Mouse (Mus musculus): ENCODE results near the gene Mrpl27. TPM values are rescaled to one million over a fixed set of nuclear protein-coding genes. Genes with fewer than 3 reads are reported as not detected.
"Not testable (repeated sequence)": the region's sequence is repeated elsewhere in the genome, so short reads cannot be mapped to it uniquely, and the experiment has no call there.

Gene Mrpl27
- total and polyA plus RNA-seq, 2 experiments from 2014 or later, result 63.8 to 170 TPM

- Histone ChIP-seq H3K27me3 (ENCODE audit: control insufficient read depth, insufficient read depth, low read length) (no peaks in the 10 kb centered on the region), H3K4me2 (ENCODE audit: low read depth, low read length) (no peak overlapping the region), H3K36me3 (replicated peaks; ENCODE audit: control insufficient read depth, insufficient read depth, low read length) (peaks cover 62% of the 10 kb centered on the region), H3K27ac (ENCODE audit: low read depth) (no peak overlapping the region), H3K4me1 (ENCODE audit: control insufficient read depth, insufficient read depth) (no peaks in the 10 kb centered on the region), H3K4me3 (ENCODE audit: low read depth, low read length) (no peak overlapping the region), H3K9me3 (replicated peaks; ENCODE audit: control insufficient read depth, low read length) (no peaks in the 10 kb centered on the region), H3K9ac (replicated peaks; ENCODE audit: low read depth, low read length) (no peak overlapping the region)
- WGBS, result 91% methylated on average over 4 of the region's 4 CpGs
- DNase-seq (ENCODE audit: low spot score) (no peak), ATAC-seq (ENCODE audit: insufficient read depth, low read depth) (no peak)
- no peak for TF ChIP-seq CTCF (IDR thresholded peaks at IDR 0.05; ENCODE audit: low read depth)
- no peak for TF ChIP-seq EP300 (IDR thresholded peaks at IDR 0.05; ENCODE audit: low read depth)
Observed at GRCm38 (mm10) chr11:94646457-94646856, 7.1 kb upstream of the Mrpl27 start.

- not testable (repeated sequence) for H3K4me3 ChIP-seq (ENCODE audit: low read depth, low read length); H3K4me2 ChIP-seq (ENCODE audit: low read depth, low read length)
- WGBS, result 91% methylated on average over 5 of the region's 7 CpGs
Observed at GRCm38 (mm10) chr11:94651241-94651640, 2.3 kb upstream of the Mrpl27 start.

GRCm38 (mm10) chr11:94652973-94653372, 594 bp upstream of the Mrpl27 start:
- H3K4me1 ChIP-seq (ENCODE audit: control insufficient read depth, insufficient read depth), result peaks cover 14% of the 10 kb centered on the region
- H3K9ac ChIP-seq (replicated peaks; ENCODE audit: low read depth, low read length), result no peak overlapping the region
- H3K4me3 ChIP-seq (ENCODE audit: low read depth, low read length), result peak overlapping the region; percentile 77
- H3K27me3 ChIP-seq (ENCODE audit: control insufficient read depth, insufficient read depth, low read length), result no peaks in the 10 kb centered on the region
- DNase-seq (ENCODE audit: low spot score), result no peak
- no peak for TF ChIP-seq EP300 (IDR thresholded peaks at IDR 0.05; ENCODE audit: low read depth)
- no peak for TF ChIP-seq CTCF (IDR thresholded peaks at IDR 0.05; ENCODE audit: low read depth)
- H3K36me3 ChIP-seq (replicated peaks; ENCODE audit: control insufficient read depth, insufficient read depth, low read length), result peaks cover 17% of the 10 kb centered on the region
- no peaks in the 10 kb centered on the region for H3K9me3 ChIP-seq (replicated peaks; ENCODE audit: control insufficient read depth, low read length)
- ATAC-seq (ENCODE audit: insufficient read depth, low read depth), result no peak
- 41% methylated on average over 8 of the region's 8 CpGs for WGBS
- no peak overlapping the region for H3K27ac ChIP-seq (ENCODE audit: low read depth)
- peak overlapping the region; percentile 89 for H3K4me2 ChIP-seq (ENCODE audit: low read depth, low read length)

More at GRCm38 (mm10) chr11:94651241-94651640, 2.3 kb upstream of the Mrpl27 start:
- H3K9me3 ChIP-seq (replicated peaks; ENCODE audit: control insufficient read depth, low read length); ATAC-seq (ENCODE audit: insufficient read depth, low read depth); DNase-seq (ENCODE audit: low spot score); H3K27me3 ChIP-seq (ENCODE audit: control insufficient read depth, insufficient read depth, low read length); H3K27ac ChIP-seq (ENCODE audit: low read depth); H3K9ac ChIP-seq (replicated peaks; ENCODE audit: low read depth, low read length): not testable (repeated sequence)
- Histone ChIP-seq H3K36me3 (replicated peaks; ENCODE audit: control insufficient read depth, insufficient read depth, low read length) (peaks cover 22% of the 10 kb centered on the region), H3K4me1 (ENCODE audit: control insufficient read depth, insufficient read depth) (peaks cover 14% of the 10 kb centered on the region)

- Histone ChIP-seq H3K4me2 (ENCODE audit: low read depth, low read length) (no peak overlapping the region), H3K9ac (replicated peaks; ENCODE audit: low read depth, low read length) (no peak overlapping the region), H3K4me1 (ENCODE audit: control insufficient read depth, insufficient read depth) (no peaks in the 10 kb centered on the region), H3K9me3 (replicated peaks; ENCODE audit: control insufficient read depth, low read length) (no peaks in the 10 kb centered on the region), H3K4me3 (ENCODE audit: low read depth, low read length) (no peak overlapping the region), H3K36me3 (replicated peaks; ENCODE audit: control insufficient read depth, insufficient read depth, low read length) (peaks cover 76% of the 10 kb centered on the region), H3K27ac (ENCODE audit: low read depth) (no peak overlapping the region), H3K27me3 (ENCODE audit: control insufficient read depth, insufficient read depth, low read length) (no peaks in the 10 kb centered on the region)
- ATAC-seq (ENCODE audit: insufficient read depth, low read depth) (no peak), DNase-seq (ENCODE audit: low spot score) (no peak)
- TF ChIP-seq EP300 (IDR thresholded peaks at IDR 0.05; ENCODE audit: low read depth) (no peak), CTCF (IDR thresholded peaks at IDR 0.05; ENCODE audit: low read depth) (no peak)
- 68% methylated on average over 1 of the region's 1 CpGs for WGBS
Observed at GRCm38 (mm10) chr11:94661344-94661743, 7.8 kb downstream of the Mrpl27 start.

GRCm38 (mm10) chr11:94665281-94665680, 11.7 kb downstream of the Mrpl27 start:
- no peak for TF ChIP-seq EP300 (IDR thresholded peaks at IDR 0.05; ENCODE audit: low read depth)
- no peak for TF ChIP-seq CTCF (IDR thresholded peaks at IDR 0.05; ENCODE audit: low read depth)
- no peaks in the 10 kb centered on the region for H3K4me1 ChIP-seq (ENCODE audit: control insufficient read depth, insufficient read depth)
- H3K9ac ChIP-seq (replicated peaks; ENCODE audit: low read depth, low read length), result no peak overlapping the region
- H3K4me2 ChIP-seq (ENCODE audit: low read depth, low read length), result no peak overlapping the region
- H3K27me3 ChIP-seq (ENCODE audit: control insufficient read depth, insufficient read depth, low read length), result no peaks in the 10 kb centered on the region
- ATAC-seq (ENCODE audit: insufficient read depth, low read depth) (no peak), DNase-seq (ENCODE audit: low spot score) (no peak)
- H3K4me3 ChIP-seq (ENCODE audit: low read depth, low read length), result no peak overlapping the region
- peaks cover 88% of the 10 kb centered on the region for H3K36me3 ChIP-seq (replicated peaks; ENCODE audit: control insufficient read depth, insufficient read depth, low read length)
- H3K27ac ChIP-seq (ENCODE audit: low read depth), result no peak overlapping the region
- 85% methylated on average over 6 of the region's 6 CpGs for WGBS
- no peaks in the 10 kb centered on the region for H3K9me3 ChIP-seq (replicated peaks; ENCODE audit: control insufficient read depth, low read length)

GRCm38 (mm10) chr11:94674984-94675383, 21.4 kb downstream of the Mrpl27 start:
- no peak for DNase-seq (ENCODE audit: low spot score)
- H3K36me3 ChIP-seq (replicated peaks; ENCODE audit: control insufficient read depth, insufficient read depth, low read length), result peaks cover 6% of the 10 kb centered on the region
- TF ChIP-seq CTCF (IDR thresholded peaks at IDR 0.05; ENCODE audit: low read depth) (no peak), EP300 (IDR thresholded peaks at IDR 0.05; ENCODE audit: low read depth) (no peak)

More at GRCm38 (mm10) chr11:94674984-94675383, 21.4 kb downstream of the Mrpl27 start:
- H3K4me3 ChIP-seq (ENCODE audit: low read depth, low read length), result no peak overlapping the region
- no peaks in the 10 kb centered on the region for H3K27me3 ChIP-seq (ENCODE audit: control insufficient read depth, insufficient read depth, low read length)
- WGBS, result 65% methylated on average over 5 of the region's 5 CpGs
- H3K27ac ChIP-seq (ENCODE audit: low read depth), result no peak overlapping the region
- H3K9ac ChIP-seq (replicated peaks; ENCODE audit: low read depth, low read length), result no peak overlapping the region; the same call in 1 of the 2 replicates
- H3K4me2 ChIP-seq (ENCODE audit: low read depth, low read length), result no peak overlapping the region
- H3K4me1 ChIP-seq (ENCODE audit: control insufficient read depth, insufficient read depth), result peaks cover 25% of the 10 kb centered on the region
- no peaks in the 10 kb centered on the region for H3K9me3 ChIP-seq (replicated peaks; ENCODE audit: control insufficient read depth, low read length)
- no peak for ATAC-seq (ENCODE audit: insufficient read depth, low read depth)
